Mouse (Mus musculus) liver (tissue): ENCODE data around the gene Tmem205.
A peak's percentile ranks its signal among the peaks of the same experiment; 100 is the strongest.

ENCODE experiments used
- DNase-seq: peaks from one replicate; pipeline ENCODE4 v3.0.0-alpha.2; 2020; ENCODE audit warnings: mixed read lengths

Tmem205 gene

DNA sequence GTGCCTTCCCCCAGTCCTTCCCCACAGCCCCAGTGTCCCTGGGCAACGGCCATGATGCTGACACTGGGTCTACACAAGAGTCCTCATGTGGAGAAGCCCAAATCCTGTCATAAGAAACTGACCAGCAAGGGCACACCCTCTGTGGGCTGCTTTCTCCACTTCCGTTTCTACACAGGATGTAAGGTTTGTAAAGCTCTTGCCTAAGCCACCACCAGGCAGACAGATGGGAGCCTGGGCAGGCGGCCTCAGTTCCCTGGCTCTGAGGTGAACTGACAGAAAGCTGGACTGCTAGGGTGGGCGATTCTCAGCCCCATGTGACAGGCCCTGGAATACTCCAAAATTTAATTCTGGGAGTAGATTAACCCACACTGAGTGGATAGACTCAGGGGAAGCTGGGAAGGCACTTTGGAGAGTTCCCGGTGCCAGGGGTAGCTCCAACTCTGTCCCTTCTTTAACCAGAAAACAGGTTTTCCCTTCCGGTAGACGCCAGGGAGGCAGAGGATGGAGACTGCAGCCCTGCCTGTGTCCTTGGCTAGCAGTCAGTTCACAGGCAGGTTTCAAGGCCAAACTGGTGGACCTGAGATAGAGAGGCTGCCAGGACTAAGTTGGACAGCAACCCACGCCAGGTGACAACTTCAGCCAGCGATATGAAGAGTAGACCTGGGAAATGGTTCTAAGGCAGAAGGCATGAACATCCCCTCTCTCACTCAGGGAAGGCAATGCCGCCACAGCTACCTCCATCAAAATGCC lies 17.7 kb downstream of the Tmem205 start:
- DNase-seq: peak; percentile 11

- DNase-seq: no peak
Measured at GRCm38 (mm10) chr9:21908216-21908615, 19.1 kb downstream of the Tmem205 start.

- no peak for DNase-seq
Measured at GRCm38 (mm10) chr9:21904031-21904430, 23.3 kb downstream of the Tmem205 start.

DNA sequence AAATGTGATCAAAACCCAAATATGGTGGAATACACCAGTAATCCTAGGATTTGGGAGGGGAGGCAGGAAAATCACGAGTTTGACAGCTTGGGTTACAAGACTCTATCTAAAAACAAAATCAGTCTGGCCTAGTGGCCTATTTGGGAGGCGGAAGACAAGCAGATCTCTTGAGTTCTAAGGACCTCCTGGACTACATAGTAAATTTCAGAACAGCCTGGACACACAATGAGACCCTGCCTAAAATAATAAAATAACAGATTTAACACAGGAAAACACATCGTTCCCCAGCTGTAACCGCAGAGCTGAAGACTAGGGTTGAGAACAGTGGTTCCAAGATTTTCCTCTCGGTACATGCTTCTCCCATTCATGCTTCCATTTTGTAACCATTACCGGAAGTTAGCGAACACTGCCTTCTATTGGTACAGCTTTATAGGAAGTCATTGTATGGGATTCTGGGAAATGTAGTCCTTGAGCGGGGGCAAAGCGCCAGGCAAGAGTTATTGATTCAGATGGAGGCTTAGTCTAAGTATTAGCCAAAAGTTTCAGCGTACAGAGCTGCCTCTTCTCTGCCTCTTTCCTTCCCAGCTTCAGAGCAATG lies 26.0 kb downstream of the Tmem205 start:
- peak; percentile 20 for DNase-seq

DNA sequence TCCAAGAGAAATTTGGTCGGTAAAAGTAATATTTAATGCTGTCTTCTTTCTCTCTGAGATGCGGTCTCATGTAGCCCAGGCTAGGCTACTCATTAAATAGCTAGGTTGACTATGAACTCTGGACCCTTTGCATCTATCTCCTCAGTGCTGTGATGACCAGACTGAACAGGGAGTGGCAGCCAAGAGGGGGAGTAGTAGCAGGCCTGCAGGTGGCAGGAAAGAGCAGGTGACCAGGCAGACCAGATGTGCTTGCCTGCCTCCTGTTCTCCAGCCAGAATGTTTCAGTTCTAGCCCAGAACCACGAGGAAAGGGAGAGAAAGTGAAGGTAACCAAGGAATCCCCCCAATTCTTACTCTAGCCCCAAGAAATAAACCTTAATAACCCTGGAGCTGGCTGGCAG lies 38.1 kb downstream of the Tmem205 start:
- no peak for DNase-seq

DNA sequence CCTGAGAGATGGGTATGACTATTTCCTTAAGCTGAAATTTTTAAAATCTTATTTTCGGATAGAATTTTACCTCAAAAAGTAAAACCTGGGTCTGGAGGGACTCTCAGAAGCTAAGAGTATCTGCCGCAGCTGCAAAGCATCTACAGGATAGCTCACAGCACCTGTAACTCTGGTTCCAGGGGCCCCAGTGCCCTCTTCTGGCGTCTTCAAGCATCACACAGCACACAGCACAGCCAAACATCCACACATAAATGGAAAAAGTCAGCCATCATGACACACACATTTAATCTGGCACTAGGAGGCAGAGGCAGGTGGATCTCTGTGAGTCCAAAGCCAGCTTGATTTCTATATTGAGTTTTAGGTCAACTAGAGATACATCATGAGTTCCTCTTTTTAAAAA lies 50.8 kb downstream of the Tmem205 start:
- no peak for DNase-seq

DNA sequence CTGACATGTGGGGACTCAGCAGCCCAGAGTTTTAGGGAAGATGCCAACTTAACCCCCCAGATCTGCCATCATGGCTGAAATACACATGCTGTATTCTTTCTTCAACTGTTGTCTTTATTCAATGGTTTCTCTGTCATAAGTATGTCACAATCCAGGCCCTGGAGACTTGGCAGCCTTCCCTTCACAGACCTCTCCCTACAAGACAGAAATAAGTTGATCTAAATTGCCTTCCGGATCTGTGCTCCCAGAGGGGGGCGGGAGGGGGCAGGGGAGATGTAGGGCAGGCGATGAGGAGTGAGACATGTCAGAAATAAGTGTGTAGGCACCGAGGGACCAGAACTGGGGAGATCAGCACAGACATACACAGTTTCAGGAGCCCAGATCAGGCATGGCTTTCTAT lies 55.2 kb downstream of the Tmem205 start:
- DNase-seq: no peak
